Mouse (Mus musculus): ENCODE measurements at regions not wholly inside any gene's neighbourhood (a gene's known extent, or its start where the extent isn't known, plus 50 kb on each side); places are given as distances from the start of the nearest gene placed in this dataset.

DNA sequence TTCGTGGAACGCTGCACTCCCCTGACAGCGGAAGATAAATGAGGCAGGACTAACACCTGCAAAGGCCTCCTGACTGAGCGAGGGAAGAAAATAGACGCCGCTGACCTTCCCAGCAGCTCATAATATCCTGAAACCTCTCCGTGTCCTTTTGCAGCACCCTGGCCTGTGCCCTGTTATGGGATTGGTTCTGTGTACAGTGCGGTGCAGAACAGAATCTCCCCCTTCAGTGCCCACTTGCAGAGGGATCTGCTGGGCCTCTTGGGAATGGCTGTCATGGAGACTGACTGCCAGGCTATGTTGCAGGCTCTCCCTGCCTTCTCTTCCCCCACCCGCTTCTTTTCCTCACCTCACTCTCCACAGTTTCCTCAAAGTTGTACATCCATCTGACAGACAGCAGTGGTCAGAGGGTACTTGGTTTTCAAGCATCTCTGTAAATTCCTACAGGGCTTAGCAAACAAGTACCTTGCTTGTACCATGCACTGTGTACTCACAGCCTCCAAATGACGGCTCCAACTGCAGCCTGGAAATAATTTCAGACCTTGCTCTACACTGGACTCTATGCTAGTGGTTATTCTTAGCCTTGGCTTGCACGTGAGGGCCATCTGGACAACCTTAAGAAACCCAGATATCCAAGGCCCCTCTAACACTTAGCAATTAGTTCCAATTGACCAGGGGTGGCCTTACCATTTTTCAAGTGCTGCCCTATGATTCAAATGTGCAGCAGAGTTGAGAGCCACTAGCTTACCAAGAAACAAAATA lies 382.7 kb downstream of the Gm45692 start:
- dilution Hi-C loops (cut with MboI; ENCODE audit: extremely low pct_ligation_motif_present, extremely low pct_unique_long_range_greater_than_20kb, low sequenced_read_pairs), result no loop called here

DNA sequence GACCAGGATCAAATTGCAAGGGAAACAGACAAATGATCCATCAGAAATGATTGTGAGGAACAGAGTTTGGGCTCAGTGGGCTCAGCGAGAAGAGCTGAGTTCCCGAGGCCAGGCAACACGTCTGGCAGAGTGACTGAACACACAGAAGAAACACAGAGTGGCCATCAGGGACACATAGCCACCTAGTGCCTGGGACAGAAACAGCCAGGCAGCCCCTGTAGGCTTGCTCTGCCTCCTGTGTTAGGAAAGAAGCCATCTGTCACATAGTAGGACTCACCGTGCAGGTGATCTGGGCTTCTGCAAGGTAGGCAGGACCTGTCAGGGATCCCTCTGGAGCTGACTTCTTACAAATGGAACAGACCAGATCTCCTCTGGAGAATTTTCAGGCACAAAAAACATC lies 383.4 kb downstream of the Gm45692 start:
- Histone ChIP-seq H3K4me2 (ENCODE audit: insufficient read depth, low read depth, poor library complexity, severe bottlenecking) (no peak overlapping the region), H3K9me3 (replicated peaks; ENCODE audit: low read length) (no peaks in the 10 kb centered on the region), H3K36me3 (replicated peaks in 1 of 2; ENCODE audit: control insufficient read depth in 1 of 2, insufficient read depth in 1 of 2, low read length in 1 of 2) (no peaks in the 10 kb centered on the region), H3K27me3 (replicated peaks) (no peaks in the 10 kb centered on the region), H3K79me2 (replicated peaks; ENCODE audit: control insufficient read depth, extremely low read depth, insufficient read depth, poor library complexity, severe bottlenecking) (no peaks in the 10 kb centered on the region), H3K9ac (ENCODE audit: insufficient read depth, low read depth) (no peak overlapping the region), H3K27ac (ENCODE audit: insufficient read depth, low read depth) (no peak overlapping the region), H3K4me1 (ENCODE audit: control insufficient read depth in 1 of 2, insufficient read depth in 2 of 2) (peaks cover 0 to 7% of the 10 kb centered on the region in 2 experiments; a peak in 1 of 4 replicates), H3K4me3 (replicated peaks in 1 of 3; ENCODE audit: low read depth in 2 of 3, low read length in 2 of 3, poor library complexity in 1 of 3) (no peak overlapping the region)
- in situ Hi-C loops (cut with MboI; ENCODE audit: low pct_ligation_motif_present, low pct_unique_long_range_greater_than_20kb, low sequenced_read_pairs) (no loop called here), dilution Hi-C loops (cut with MboI; ENCODE audit: extremely low pct_ligation_motif_present, extremely low pct_unique_long_range_greater_than_20kb, low sequenced_read_pairs) (no loop called here)
- no peak for DNase-seq (ENCODE audit: extremely low read depth)
- TF ChIP-seq ZKSCAN1 (IDR thresholded peaks at IDR 0.05; ENCODE audit: borderline replicate concordance, low read depth, low read length) (peak; percentile 44), RCOR1 (conservative IDR thresholded peaks at IDR 0.05; ENCODE audit: low read depth, low read length) (no peak), MAZ (IDR thresholded peaks at IDR 0.05; ENCODE audit: low read depth, low read length) (no peak), SMC3 (IDR thresholded peaks at IDR 0.05; ENCODE audit: low read depth, low read length) (0 out of 2 replicates have a peak, but pooled peaks have one; percentile 4), CTCF (conservative IDR thresholded peaks at IDR 0.05 in 1 of 2, IDR thresholded peaks at IDR 0.05 in 1 of 2; ENCODE audit: low read depth in 2 of 2, low read length in 2 of 2) (peak in 1 of 2 experiments; percentile 19; a peak in 1 of 4 replicates)

More for the DNA sequence above, 382.7 kb downstream of the Gm45692 start:
- no peaks in the 10 kb centered on the region for H3K36me3 ChIP-seq (replicated peaks in 1 of 2; ENCODE audit: control insufficient read depth in 1 of 2, insufficient read depth in 1 of 2, low read length in 1 of 2)
- no peak overlapping the region for H3K4me2 ChIP-seq (ENCODE audit: insufficient read depth, low read depth, poor library complexity, severe bottlenecking)
- no peaks in the 10 kb centered on the region for H3K27me3 ChIP-seq (replicated peaks)
- H3K9ac ChIP-seq (ENCODE audit: insufficient read depth, low read depth), result no peak overlapping the region
- peaks cover 0 to 7% of the 10 kb centered on the region in 2 experiments; a peak in 1 of 4 replicates for H3K4me1 ChIP-seq (ENCODE audit: control insufficient read depth in 1 of 2, insufficient read depth in 2 of 2)
- no peak overlapping the region for H3K4me3 ChIP-seq (replicated peaks in 1 of 3; ENCODE audit: low read depth in 2 of 3, low read length in 2 of 3, poor library complexity in 1 of 3)
- in situ Hi-C loops (cut with MboI; ENCODE audit: low pct_ligation_motif_present, low pct_unique_long_range_greater_than_20kb, low sequenced_read_pairs), result no loop called here
- no peak for DNase-seq (ENCODE audit: extremely low read depth)
- no peaks in the 10 kb centered on the region for H3K9me3 ChIP-seq (replicated peaks; ENCODE audit: low read length)
- no peak overlapping the region for H3K27ac ChIP-seq (ENCODE audit: insufficient read depth, low read depth)
- TF ChIP-seq ETS1 (conservative IDR thresholded peaks at IDR 0.05; ENCODE audit: low read depth, low read length), result no peak
- TF ChIP-seq GABPA (IDR thresholded peaks at IDR 0.05; ENCODE audit: insufficient replicate concordance, low read depth, low read length), result no peak
- TF ChIP-seq MEF2A (IDR thresholded peaks at IDR 0.05; ENCODE audit: borderline replicate concordance, low read depth, low read length), result no peak
- TF ChIP-seq NRF1 (IDR thresholded peaks at IDR 0.05; ENCODE audit: low read depth, low read length), result no peak
- TF ChIP-seq JUND (conservative IDR thresholded peaks at IDR 0.05; ENCODE audit: low read depth, low read length), result no peak
- TF ChIP-seq MYC (IDR thresholded peaks at IDR 0.05; ENCODE audit: low read depth, low read length), result no peak
- TF ChIP-seq KAT2A (IDR thresholded peaks at IDR 0.05; ENCODE audit: insufficient replicate concordance, low read length), result no peak
- no peak for TF ChIP-seq E2F4 (IDR thresholded peaks at IDR 0.05; ENCODE audit: insufficient replicate concordance, low read depth, low read length)
- H3K79me2 ChIP-seq (replicated peaks; ENCODE audit: control insufficient read depth, extremely low read depth, insufficient read depth, poor library complexity, severe bottlenecking), result no peaks in the 10 kb centered on the region
